Mouse (Mus musculus) layer of hippocampus, postnatal 14 days (tissue): ENCODE data around the gene Ppm1d. TPM values are rescaled to one million over a fixed set of nuclear protein-coding genes. Genes with fewer than 3 reads are reported as not detected.

Source experiments
- DNase-seq, 2 experiments: peaks; one replicate each; pipeline ENCODE4 v3.0.0; 2021 to 2022; ENCODE audit warnings: low spot score in 2 of 2, mixed read lengths in 1 of 2
- long read RNA-seq, 2 experiments: library from polyadenylated mRNA; stranded (forward); transcript quantifications; one replicate each; pipeline ENCODE4 v2.0.0; 2021
- total RNA-seq, 2 experiments: library from RNA; stranded (reverse); gene quantifications; 2 replicates each; pipeline ENCODE4 v1.2.3; 2021

Gene Ppm1d
- total RNA-seq = 10 to 100 TPM; 15.3 to 15.4 TPM
- long read RNA-seq, experiment 1, transcript Ppm1d-201 (6 exons, 2,899 nt) = major isoform, 16 of 17 reads
- long read RNA-seq, experiment 1, partial matches to known transcripts = 1 of 17 reads
- long read RNA-seq, experiment 1, other reads (novel, unspliced or antisense) = 0 of 17 reads
- long read RNA-seq, experiment 2, transcript Ppm1d-201 (6 exons, 2,899 nt) = major isoform, 19 of 21 reads
- long read RNA-seq, experiment 2, partial matches to known transcripts = 0 of 21 reads
- long read RNA-seq, experiment 2, other reads (novel, unspliced or antisense) = 2 of 21 reads

DNA sequence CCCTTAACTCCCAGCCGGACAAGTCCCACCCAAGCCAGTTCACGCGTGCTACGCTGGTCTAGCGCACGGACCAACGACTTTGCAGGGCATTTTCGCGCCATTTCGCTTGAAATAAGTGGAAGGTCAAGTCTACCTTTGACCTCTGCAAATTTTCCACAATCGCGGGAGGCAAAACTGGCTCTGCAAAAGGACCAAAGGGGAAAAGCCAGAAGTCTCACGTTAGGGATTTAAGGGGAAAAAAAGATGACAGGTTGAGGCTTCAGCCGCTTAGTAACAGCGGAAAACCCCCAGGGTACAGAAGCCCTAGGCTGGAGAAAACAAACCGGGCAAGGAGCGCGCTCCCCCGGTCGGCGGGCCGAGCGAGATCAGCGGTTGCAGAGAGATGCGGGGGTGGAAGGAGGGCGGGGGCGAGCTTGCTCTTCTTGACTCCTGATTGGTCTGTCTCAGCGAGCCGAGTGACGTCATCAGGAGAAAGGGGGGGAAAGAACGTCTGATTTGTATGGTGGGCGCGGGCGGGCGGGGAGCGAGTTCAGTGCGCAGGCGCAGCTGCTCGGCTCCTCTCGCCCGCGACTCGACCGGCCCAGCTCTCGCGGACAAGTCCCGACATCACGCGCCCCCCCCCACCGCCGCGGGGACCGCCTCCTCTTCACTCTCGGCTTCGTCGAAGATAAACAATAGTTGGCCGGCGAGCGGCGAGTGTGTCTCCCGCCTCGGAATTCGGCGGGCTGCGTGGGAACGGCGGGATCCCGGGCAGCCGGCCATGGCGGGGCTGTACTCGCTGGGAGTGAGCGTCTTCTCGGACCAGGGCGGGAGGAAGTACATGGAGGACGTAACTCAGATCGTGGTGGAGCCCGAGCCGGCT lies at the start of gene Ppm1d:
Gene Ppm1d (plus strand): TSS at position 532 of the 862 bp plus-strand sequence.
- DNase-seq = peak; percentile 95 to 99

DNA sequence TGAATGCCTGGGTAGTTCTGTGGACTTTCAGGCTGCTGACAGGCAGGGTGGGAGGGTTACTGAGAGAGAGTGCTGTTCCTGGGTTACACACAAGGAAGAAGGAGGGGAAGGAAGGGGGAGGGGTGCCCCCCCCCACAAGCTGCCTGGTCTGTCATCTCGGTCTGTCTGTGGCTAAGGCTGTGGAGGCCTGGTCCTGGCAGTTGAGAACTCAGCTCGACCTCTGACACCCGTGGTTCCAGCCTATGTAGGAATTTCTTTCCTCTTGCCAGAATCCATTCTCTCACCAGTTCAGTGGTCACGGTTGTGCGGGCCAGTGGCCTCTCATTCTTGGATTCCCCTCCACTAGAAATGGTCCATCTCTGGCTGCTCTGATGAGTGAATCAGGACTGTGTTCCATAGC lies 46.4 kb upstream of the Ppm1d start:
- no peak for DNase-seq

DNA sequence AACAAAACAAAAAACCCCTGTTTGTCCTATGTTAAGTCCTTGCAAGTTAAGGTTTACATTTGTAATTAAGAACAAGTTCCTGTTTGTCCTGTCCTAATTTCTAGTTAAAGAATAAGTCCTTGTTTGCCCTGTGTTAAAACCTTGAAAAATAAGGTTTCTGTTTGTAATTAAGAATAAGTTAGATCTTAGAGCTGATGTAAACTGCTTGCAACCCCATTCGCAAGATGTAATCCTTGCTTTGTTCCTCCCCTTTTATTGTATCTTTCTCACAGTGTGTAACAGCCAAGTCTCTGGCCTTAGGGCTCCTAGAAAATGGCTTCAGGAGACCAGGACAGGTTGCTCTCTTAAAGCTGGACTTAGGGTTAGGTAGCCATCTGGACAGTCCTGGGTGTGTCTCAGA lies 43.7 kb upstream of the Ppm1d start:
- DNase-seq = no peak

DNA sequence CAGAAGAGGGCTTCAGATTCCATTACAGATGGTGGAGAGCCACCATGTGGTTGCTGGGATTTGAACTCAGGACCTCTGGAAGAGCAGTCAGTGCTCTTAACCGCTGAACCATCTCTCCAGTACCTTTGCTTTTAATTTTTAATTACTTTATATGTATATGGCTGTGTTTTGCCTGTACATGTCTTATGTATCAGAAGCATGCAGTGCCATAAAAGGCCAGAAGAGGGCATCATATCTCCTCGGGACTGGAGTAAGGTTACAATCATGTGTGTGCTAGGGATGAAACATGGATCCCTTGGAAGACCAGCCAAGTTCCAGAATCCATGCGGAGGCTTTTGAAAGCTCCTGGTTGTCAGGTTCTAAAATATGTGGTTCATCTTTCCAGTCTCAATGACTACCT lies 40.4 kb upstream of the Ppm1d start:
- peak in 1 of 2 experiments; percentile 4 for DNase-seq

DNA sequence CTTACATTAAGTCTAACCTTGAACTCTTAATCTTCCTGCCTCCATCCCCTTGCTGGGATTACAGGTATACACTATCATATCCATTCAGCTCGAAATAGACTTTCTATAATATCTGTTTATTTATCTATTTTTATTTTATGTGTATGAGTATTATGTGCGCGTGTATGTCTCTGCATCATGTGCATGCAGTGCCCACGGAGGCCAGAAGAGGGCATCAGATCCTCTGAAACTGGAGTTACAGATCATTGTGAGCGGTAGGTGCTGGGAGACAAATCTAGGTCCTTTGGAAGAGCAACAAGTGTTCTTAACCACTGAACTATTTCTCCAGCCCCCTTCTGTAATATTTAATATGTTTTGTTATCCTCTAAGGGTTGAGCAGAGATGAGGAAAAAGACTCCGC lies 37.7 kb upstream of the Ppm1d start:
- no peak for DNase-seq

DNA sequence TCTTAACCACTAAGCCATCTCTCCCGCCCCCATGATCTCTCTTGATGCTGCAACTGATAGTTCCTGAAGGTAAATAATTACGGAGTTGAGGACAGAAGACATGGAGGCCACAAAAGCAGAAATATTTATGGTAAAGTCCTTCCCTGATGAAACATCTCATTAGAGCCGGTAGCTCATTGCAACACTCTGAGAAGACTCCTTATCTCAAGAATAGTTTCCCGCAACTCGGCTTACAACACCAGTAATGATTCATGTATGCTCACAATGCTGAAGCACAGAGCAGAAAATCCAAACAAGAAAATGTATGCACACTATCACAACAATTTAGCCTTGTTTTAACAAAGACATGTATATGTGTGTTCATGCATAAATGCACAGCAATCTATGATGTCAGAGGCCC lies 35.9 kb upstream of the Ppm1d start:
- no peak for DNase-seq

DNA sequence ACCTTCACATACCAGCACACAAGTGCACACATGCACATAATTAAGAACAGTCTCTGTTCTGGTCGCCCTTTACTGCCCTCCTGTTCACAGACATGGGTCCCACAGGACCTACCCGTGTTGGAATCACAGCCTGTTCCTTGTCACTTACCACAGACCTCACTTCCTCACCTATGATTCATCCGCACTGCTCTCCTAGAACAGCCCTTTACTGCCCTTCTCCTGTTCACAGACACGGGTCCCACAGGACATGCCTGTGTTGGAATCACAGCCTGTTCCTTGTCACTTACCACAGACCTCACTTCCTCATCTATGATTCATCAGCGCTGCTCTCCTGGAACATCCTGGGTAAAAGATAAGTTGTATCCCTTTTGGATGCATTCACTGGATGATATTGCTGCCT lies 33.4 kb upstream of the Ppm1d start:
- DNase-seq = no peak

DNA sequence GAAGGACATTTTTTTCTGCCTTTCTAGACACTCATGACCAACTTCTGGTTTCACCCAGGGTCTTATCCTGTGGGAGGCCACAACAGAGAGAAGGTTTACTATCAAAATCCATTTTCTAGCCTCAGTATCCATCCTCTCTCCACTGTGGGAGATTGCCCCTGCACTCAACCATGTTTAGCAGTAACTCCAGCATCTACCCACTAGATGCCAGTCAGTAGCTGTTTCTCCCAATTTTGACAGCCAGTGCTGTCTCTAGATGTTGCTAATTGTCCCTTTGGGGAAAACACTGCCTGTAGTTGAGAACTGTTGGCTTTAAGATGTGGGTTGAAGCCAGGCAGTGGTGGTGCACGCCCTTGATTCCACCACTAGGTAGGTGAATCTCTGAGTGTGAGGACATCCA lies 32.9 kb upstream of the Ppm1d start:
- peak in 1 of 2 experiments; percentile 5 for DNase-seq

DNA sequence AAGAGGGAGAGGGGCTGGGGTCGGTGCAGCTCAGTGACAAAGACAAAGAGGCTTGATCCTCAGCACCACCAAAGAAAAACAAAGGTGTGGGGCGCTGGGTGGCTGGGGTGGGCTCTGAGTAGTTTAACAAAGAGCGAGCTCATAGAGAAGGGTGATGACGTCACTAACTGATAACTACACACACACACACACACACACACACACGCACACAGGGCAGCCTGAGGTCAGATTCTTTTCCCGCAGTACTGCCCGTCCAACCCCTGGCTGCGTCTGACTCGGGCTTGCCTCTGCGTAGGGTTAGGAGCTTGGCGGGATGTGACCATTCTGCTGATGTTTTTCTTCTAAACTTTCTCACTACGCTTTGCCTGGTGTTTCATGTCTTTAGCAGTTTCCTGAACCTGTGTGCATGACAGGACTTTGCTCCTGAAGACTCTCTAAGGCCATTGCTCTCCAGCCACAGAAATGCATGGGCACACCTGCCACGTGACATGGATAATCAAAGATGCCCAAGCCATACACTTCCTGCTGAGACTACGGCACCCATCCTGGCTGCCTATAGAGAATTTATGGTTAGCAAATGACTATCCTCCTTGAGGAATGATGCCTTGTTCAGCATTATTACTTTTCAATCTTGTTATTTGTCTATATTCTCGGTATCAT lies 29.7 kb upstream of the Ppm1d start:
- no peak for DNase-seq

DNA sequence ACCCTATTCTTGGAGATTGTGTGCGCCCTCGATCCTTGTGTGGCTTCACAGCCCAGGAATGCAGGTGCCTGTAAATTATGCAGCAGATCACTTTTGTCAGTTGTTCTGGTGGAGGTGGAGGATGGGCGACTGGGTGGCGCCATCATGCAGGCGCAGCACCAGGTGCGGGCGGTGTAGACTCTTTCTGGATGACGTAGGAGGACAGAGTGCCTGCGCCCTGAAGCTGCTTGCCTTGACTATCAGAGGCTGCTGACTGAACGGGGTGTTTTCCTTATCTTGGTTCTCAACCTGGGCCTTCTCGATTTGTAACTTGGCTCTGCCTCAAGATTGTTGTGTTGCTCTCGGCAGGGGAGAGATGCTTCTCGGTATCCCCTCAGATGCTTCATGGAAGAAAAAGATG lies 13.1 kb upstream of the Ppm1d start:
- no peak for DNase-seq

DNA sequence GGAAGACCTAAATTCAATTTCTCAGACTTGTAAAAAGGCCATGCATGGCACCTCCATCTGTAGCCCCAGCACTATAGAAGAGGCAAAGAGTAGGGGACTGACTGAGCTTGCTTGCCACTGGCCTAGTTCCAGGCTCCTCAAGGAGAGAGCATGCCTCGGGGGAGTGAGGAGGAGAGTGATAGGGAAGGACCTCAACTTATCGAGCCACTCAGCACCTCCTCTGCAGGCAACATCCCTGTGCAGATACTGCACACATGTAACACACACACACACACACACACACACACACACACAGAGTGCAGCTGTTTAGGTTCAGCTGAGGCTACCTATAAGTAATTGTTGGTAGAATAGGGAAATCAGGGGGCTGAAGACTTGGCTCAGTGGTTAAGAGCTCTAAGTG lies 11.2 kb upstream of the Ppm1d start:
- no peak for DNase-seq

DNA sequence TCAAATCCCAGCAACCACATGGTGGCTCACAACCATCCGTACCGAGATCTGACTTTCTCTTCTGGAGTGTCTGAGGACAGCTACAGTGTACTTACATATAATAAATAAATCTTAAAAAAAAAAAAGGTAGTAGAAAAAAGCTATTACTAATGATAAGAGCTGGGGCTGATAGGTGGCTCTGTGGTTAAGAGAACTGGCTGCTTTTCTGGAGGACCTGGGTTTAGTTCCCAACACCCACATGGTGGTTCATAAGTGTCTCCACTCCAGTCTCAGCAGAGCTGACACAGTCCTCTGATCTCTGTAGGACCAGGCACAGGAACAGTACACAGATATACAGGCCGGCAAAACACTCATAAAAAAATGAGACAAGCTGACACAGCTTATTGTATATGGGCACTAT lies 9.9 kb upstream of the Ppm1d start:
- DNase-seq = no peak

DNA sequence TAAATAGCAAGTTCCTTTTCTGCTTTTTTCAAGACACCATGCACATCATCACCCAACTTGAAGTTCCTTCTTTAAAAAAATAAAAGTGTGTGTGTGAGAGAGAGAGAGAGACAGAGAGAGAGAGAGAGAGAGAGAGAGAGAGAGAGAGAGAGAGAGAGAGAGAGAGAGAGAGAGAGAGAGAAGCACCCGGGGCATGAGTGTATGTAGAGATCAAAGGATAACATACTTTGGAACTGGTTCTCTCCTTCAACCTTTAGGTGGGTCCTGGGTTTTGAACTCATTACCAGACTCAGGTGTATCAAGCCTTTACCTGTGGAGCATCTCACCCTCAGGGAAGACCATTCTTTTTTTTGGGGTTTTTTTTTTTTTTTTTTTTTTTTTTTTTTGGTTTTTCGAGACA lies 9.2 kb upstream of the Ppm1d start:
- DNase-seq = no peak

DNA sequence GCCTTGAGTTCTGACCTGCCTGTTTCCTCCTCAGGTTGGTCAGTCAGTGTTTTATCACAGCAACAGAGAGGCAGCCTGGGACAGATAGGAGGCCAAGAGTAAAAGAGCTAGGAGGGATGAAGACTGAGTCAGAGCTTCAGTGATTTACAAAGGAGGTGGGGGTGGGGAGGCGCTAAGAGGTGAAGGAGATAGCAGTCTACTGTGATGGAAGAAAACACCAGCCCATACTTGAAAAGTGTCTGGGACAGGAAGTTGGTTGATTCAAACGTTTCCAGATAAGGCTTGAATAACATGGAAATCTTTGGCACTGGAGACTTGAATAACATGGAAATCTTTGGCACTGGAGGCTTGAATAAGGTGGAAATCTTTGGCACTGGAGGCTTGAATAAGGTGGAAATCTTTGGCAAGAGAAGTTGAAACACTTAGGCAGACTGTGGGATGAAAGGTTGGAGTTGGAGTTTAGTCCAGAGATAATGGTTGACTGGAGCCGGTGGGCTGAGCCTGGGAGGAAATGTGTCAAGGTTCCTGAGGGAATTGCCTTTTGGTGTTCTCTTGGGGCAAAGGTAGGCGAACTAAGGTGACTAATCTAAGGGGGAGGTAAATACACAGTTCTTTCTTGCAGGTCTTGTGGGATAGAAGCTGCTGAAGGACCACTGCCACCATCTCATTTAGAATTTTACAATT lies 4.3 kb upstream of the Ppm1d start:
- no peak for DNase-seq

DNA sequence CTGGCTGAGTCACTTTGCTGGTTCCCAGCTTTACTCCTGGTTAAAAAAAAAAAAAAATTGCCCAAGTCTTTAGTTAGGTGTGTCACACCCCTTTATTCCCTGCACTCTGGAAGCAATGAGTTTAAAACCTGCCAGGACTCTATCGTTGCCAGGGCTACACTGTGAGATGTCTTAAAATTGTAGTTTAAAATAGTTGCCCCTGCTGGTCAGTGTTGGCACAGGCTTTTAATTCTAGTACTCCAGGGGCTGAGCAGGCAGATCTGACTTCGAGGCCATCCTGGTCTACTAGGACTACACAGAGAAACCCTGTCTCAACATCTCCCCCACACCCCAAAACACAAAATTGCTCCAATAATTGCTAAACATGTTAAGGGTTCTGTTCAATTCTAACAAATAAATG lies 2.2 kb upstream of the Ppm1d start:
- no peak for DNase-seq

DNA sequence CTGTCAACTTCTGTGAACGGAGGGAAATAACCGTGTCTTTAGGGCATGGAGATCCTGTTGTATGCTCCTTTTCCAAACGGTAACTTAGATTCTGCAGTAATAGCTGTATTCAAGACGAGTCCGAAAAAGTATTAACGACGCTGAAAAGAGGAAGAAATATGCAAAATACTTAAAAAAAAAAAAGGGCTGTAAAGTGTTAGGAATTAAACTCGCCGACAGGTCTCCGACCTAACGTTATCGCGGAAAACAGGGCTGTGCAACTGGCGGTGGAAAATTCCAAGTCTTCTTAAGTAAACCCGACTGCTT lies 684 bp upstream of the Ppm1d start:
- DNase-seq = no peak

DNA sequence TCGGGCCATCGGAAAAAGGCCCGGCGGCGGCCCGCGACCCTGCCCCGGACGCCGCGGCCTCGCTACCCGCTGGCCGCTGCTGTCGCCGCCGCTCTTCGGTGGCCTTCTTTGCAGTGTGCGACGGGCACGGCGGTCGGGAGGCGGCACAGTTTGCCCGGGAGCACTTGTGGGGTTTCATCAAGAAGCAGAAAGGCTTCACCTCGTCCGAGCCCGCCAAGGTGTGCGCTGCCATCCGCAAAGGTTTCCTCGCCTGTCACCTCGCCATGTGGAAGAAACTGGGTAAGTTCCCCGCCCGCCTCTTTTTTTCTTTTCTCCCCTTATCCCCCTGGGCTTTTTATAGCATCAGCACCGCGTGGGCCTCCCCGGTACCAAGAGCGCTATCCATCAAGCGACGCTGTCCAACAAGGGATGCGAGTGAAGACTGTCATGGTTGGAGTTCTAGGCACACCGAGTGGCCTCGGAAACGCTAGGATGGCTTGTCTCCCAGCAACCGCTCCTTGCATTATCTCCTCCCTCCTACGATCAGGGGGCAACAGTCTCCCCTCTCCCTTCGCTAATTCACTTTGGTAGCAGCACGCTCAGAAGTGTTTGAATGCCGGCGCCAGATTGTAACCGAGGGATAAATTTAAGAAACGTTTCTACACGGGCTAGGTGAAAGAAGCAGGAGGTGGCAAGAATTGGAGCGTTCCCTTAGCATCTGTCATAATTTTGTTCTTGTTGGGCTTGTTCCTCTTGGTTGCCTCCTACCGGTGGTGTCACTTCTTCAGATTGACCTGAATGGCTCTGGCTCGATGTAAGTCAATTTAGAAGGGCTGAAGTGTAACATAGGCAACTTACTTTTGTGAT lies 824 bp downstream of the Ppm1d start:
- DNase-seq = peak; percentile 32 to 36

DNA sequence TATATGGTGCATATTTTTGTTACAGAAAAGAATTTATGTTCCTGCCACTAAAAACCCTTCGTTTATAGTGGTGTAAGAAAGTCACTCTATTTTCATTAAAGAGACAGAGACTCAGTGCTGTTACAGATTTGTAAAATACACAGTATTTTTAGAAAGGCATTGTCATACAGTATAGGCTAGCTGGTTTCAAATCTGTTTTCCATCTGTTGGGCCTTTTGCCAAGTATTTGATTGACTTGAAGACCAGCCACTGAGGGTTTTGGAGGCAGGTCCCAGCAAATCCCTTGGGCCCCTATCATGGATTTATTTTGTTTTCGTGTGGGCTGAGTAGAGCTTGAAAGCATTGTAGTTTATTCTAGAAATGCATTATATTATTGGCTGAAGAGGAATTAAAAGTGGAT lies 1.8 kb downstream of the Ppm1d start:
- peak; percentile 41 to 91 for DNase-seq

DNA sequence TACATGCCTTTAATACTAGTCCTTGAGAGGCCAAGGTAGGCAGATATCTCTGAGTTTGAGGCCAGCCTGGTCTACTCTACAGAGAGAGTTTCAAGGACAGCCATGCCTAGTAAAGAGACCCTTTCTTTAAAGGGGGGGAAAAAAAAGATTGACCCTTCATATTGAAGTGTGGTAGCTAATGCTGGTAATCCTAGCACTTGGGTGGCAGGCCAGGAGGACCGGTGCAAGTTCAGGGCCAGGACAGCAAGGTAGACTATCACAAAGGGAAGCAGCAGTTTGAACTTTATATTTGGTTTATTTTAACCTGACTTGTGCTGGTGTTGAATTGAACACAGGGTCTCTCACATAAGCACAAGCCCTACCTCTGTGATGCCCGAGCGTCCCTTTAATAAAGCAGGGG lies 2.3 kb downstream of the Ppm1d start:
- no peak for DNase-seq

DNA sequence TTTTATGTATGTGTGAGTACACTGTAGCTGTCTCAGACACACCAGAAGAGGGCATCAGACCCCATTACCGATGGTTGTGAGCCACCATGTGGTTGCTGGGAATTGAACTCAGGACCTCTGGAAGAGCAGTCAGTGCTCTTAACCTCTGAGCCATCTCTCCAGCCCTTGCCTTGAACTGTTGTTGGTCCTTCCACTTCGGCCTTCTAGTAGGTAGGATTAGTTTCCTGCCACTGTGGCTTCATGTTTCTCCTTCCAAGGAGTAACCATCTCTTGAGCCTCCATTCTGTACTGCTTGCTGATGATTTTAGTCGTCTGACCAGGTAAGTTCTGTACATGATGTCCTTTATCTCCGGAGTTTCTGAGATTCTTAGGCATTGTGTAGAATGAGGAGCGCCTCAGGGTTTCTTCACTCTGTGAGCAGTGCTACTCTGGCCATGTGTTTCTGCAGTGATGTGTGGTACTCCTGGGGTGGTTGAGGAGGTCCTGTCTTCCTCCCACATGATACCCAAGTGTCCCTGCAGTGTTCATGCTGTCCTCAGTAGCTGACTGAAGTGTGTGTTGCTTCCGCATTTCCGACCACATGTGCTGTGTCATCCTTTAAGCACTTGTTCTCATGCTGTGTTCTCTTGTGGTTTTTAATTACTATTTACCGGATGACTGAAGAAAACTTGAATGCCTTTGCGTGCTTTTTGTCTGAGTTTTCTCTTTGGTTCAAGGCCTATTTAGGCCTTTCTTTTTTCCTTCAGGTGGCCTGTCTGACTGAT lies 12.7 kb downstream of the Ppm1d start:
- no peak for DNase-seq
